Mouse (Mus musculus) testis, postnatal 10 days (tissue): ENCODE measurements around the gene Ascc3.

Experiments used
- DNase-seq: peaks from one replicate; pipeline ENCODE4 v3.0.0; 2021; ENCODE audit warnings: low spot score

The Ascc3 gene

GRCm38 (mm10) chr10:50592355-50593293 is at the start of gene Ascc3:
Gene Ascc3, plus strand, starts transcription at chr10:50592669.
- DNase-seq = peak; percentile 96

- DNase-seq = no peak
Measured at GRCm38 (mm10) chr10:50584721-50585120, 7.7 kb upstream of the Ascc3 start.

- no peak for DNase-seq
Measured at GRCm38 (mm10) chr10:50586556-50586955, 5.9 kb upstream of the Ascc3 start.

GRCm38 (mm10) chr10:50593371-50593770 is 902 bp downstream of the Ascc3 start:
- DNase-seq = no peak

GRCm38 (mm10) chr10:50595340-50595739 is 2.9 kb downstream of the Ascc3 start:
- no peak for DNase-seq

GRCm38 (mm10) chr10:50604919-50605318 is 12.4 kb downstream of the Ascc3 start:
- DNase-seq = no peak

- DNase-seq = no peak
Measured at GRCm38 (mm10) chr10:50613840-50614239, 21.4 kb downstream of the Ascc3 start.

GRCm38 (mm10) chr10:50625874-50626273 is 33.4 kb downstream of the Ascc3 start:
- no peak for DNase-seq

- no peak for DNase-seq
Measured at GRCm38 (mm10) chr10:50639607-50640006, 47.1 kb downstream of the Ascc3 start.

- no peak for DNase-seq
Measured at GRCm38 (mm10) chr10:50650612-50651011, 58.1 kb downstream of the Ascc3 start.

GRCm38 (mm10) chr10:50653551-50653950 is 61.1 kb downstream of the Ascc3 start:
- no peak for DNase-seq

GRCm38 (mm10) chr10:50657352-50657751 is 64.9 kb downstream of the Ascc3 start:
- DNase-seq = no peak

- no peak for DNase-seq
Measured at GRCm38 (mm10) chr10:50671517-50671916, 79.0 kb downstream of the Ascc3 start.

- DNase-seq = no peak
Measured at GRCm38 (mm10) chr10:50690324-50690723, 97.9 kb downstream of the Ascc3 start.

GRCm38 (mm10) chr10:50698836-50699433 is 106.5 kb downstream of the Ascc3 start:
- DNase-seq = no peak

GRCm38 (mm10) chr10:50701736-50702135 is 109.3 kb downstream of the Ascc3 start:
- no peak for DNase-seq

GRCm38 (mm10) chr10:50702361-50702760 is 109.9 kb downstream of the Ascc3 start:
- no peak for DNase-seq

GRCm38 (mm10) chr10:50704202-50704601 is 111.7 kb downstream of the Ascc3 start:
- peak; percentile 51 for DNase-seq

- DNase-seq = no peak
Measured at GRCm38 (mm10) chr10:50704898-50705297, 112.4 kb downstream of the Ascc3 start.

GRCm38 (mm10) chr10:50711286-50711685 is 118.8 kb downstream of the Ascc3 start:
- DNase-seq = no peak

- no peak for DNase-seq
Measured at GRCm38 (mm10) chr10:50711765-50712164, 119.3 kb downstream of the Ascc3 start.

GRCm38 (mm10) chr10:50733459-50733858 is 141.0 kb downstream of the Ascc3 start:
- DNase-seq = no peak

GRCm38 (mm10) chr10:50762069-50762468 is 169.6 kb downstream of the Ascc3 start:
- no peak for DNase-seq
